Mouse (Mus musculus) cortical plate, adult 2 months (tissue): Measurements from ENCODE around the gene Gm5741.

ENCODE experiments used
- CTCF ChIP-seq: fragments of 200-500 bp; IDR thresholded peaks from 2 replicates; pipeline ENCODE4 v1.5.1; 2011; ENCODE audit warnings: mild to moderate bottlenecking, control low read depth, low read length; ENCODE audit not compliant: insufficient read depth; ENCODE audit errors: extremely low read depth
- POLR2A ChIP-seq: fragments of 200-500 bp; IDR thresholded peaks from 2 replicates; pipeline ENCODE4 v1.6.1; 2011; ENCODE audit warnings: mild to moderate bottlenecking, low read length, control low read depth; ENCODE audit not compliant: insufficient read depth; ENCODE audit errors: extremely low read depth

GRCm38 (mm10) chr8:85074167-85074566 lies 6.4 kb upstream of the Gm5741 start:
- TF ChIP-seq CTCF, result no peak
- peak; percentile 23; the same call in 1 of the 2 replicates for TF ChIP-seq POLR2A
